Mouse (Mus musculus) spleen, adult 18-20 months (tissue): ENCODE results near the gene Dido1.

Experiments used
- DNase-seq, 2 experiments: peaks; one replicate each; pipeline ENCODE4 v3.0.0; 2022; ENCODE audit warnings: mixed read lengths in 2 of 2

Gene Dido1

GRCm38 (mm10) chr2:180678609-180679140, 31.1 kb downstream of the Dido1 start:
- DNase-seq: peak in 1 of 2 experiments; percentile 71

GRCm38 (mm10) chr2:180676706-180677105, 33.1 kb downstream of the Dido1 start:
- no peak for DNase-seq

- DNase-seq: no peak
Observed at GRCm38 (mm10) chr2:180662008-180662407, 47.8 kb downstream of the Dido1 start.

- DNase-seq: no peak
Observed at GRCm38 (mm10) chr2:180660521-180660920, 49.3 kb downstream of the Dido1 start.

GRCm38 (mm10) chr2:180659353-180660150, 50.2 kb downstream of the Dido1 start:
- DNase-seq: no peak

- DNase-seq: no peak
Observed at GRCm38 (mm10) chr2:180658381-180658780, 51.4 kb downstream of the Dido1 start.

- DNase-seq: peak in 1 of 2 experiments; percentile 57
Observed at GRCm38 (mm10) chr2:180657394-180658013, 52.3 kb downstream of the Dido1 start.

- no peak for DNase-seq
Observed at GRCm38 (mm10) chr2:180655150-180655549, 54.6 kb downstream of the Dido1 start.

GRCm38 (mm10) chr2:180654666-180655065, 55.1 kb downstream of the Dido1 start:
- no peak for DNase-seq

GRCm38 (mm10) chr2:180646841-180647240, 63.0 kb downstream of the Dido1 start:
- DNase-seq: no peak

- DNase-seq: no peak
Observed at GRCm38 (mm10) chr2:180643626-180644025, 66.2 kb downstream of the Dido1 start.

GRCm38 (mm10) chr2:180642555-180643260, 67.1 kb downstream of the Dido1 start, which contains the start of gene Tcfl5:
Gene Tcfl5, minus strand, starts transcription at chr2:180642708.
- no peak for DNase-seq

GRCm38 (mm10) chr2:180641576-180642554, 67.9 kb downstream of the Dido1 start:
- DNase-seq: no peak

- DNase-seq: no peak
Observed at GRCm38 (mm10) chr2:180611882-180612281, 97.9 kb downstream of the Dido1 start.

- no peak for DNase-seq
Observed at GRCm38 (mm10) chr2:180610283-180610682, 99.5 kb downstream of the Dido1 start.
